In genomic region chr7:35396542-35397168, GRCm38 (mm10) we compare ENCODE assay signal across 8 mouse cellular contexts. TPM values are rescaled to one million over a fixed set of nuclear protein-coding genes. Genes with fewer than 3 reads are reported as not detected.
DNase-seq lines count a peak whose midpoint lies in the region; ATAC-seq and TF ChIP-seq lines count a peak whose summit lies in the region.

Gene Faap24, minus strand, starts transcription at chr7:35396836.
Gene Cep89, plus strand, starts transcription at chr7:35397035.

- peak within 1 kb of the TSS; percentile 76 for H3K4me3 ChIP-seq in G1E (ENCODE audit: low read depth, low read length)
- peak within 1 kb of the TSS; percentile 76 for H3K4me3 ChIP-seq in forebrain, embryonic 16.5 days (replicated peaks; ENCODE audit: low read length)
- peak within 1 kb of the TSS; percentile 81 for H3K4me3 ChIP-seq in layer of hippocampus, adult 2 months
- H3K4me3 ChIP-seq in lung, embryonic 14.5 days (ENCODE audit: low read depth, low read length), result peak within 1 kb of the TSS; percentile 77
- H3K4me3 ChIP-seq in olfactory bulb, adult 2 months (ENCODE audit: insufficient read depth, low read depth, low read length), result peak within 1 kb of the TSS; percentile 75
- H3K4me3 ChIP-seq in thymus, adult 2 months (ENCODE audit: control insufficient read depth, insufficient read depth, low read length), result peak within 1 kb of the TSS; percentile 84

- no peaks in the 10 kb centered on the region for H3K9me3 ChIP-seq in G1E (replicated peaks)
- no peaks in the 10 kb centered on the region for H3K9me3 ChIP-seq in forebrain, embryonic 16.5 days (ENCODE audit: control insufficient read depth, low read length)
- H3K9me3 ChIP-seq in lung, embryonic 14.5 days (ENCODE audit: low read depth, low read length), result no peaks in the 10 kb centered on the region

- H3K9ac ChIP-seq in forebrain, embryonic 16.5 days (replicated peaks; ENCODE audit: low read depth, low read length), result peak within 1 kb of the TSS; percentile 72
- H3K9ac ChIP-seq in lung, embryonic 14.5 days, result peak within 1 kb of the TSS; percentile 66

- peak; percentile 93 for ATAC-seq in G1E (ENCODE audit: extremely low read depth, insufficient number of reproducible peaks, low FRiP score, poor library complexity, severe bottlenecking)
- peak; percentile 99 for ATAC-seq in forebrain, embryonic 16.5 days
- peak; percentile 98 for ATAC-seq in lung, embryonic 14.5 days (ENCODE audit: insufficient read depth)

- intact Hi-C loops in heart, postnatal 36 days (cut with DNase I), result loop anchor here (5.0 to 10.0 kb wide), 4 partner anchors 79 to 1012 kb away; partner anchors contain the start of genes Ankrd27, Gpatch1, Pdcd5 and Rgs9bp

- peaks cover 37% of the 10 kb centered on the region for H3K4me1 ChIP-seq in G1E (ENCODE audit: insufficient read depth, low read depth, low read length)
- peaks cover 17% of the 10 kb centered on the region for H3K4me1 ChIP-seq in forebrain, embryonic 16.5 days (replicated peaks; ENCODE audit: control insufficient read depth, insufficient read depth, low read length)
- 0 out of 2 replicates have a peak, but pooled peaks cover 6% of the 10 kb centered on the region for H3K4me1 ChIP-seq in lung, embryonic 14.5 days (ENCODE audit: insufficient read depth)
- H3K4me1 ChIP-seq in olfactory bulb, adult 2 months (ENCODE audit: control insufficient read depth, insufficient read depth, low read length), result peaks cover 9% of the 10 kb centered on the region
- peaks cover 15% of the 10 kb centered on the region for H3K4me1 ChIP-seq in thymus, adult 2 months (replicated peaks; ENCODE audit: control insufficient read depth, insufficient read depth, low read length)

- under 1% methylated on average over 28 of the region's 28 CpGs for WGBS in forebrain, embryonic 16.5 days
- under 1% methylated on average over 28 of the region's 28 CpGs for WGBS in lung, embryonic 14.5 days
- under 1% methylated on average over 28 of the region's 28 CpGs for WGBS in olfactory bulb, adult 2 months
- under 1% methylated on average over 28 of the region's 28 CpGs for WGBS in thymus, adult 2 months

- H3K4me2 ChIP-seq in forebrain, embryonic 16.5 days (ENCODE audit: low read length), result peak within 1 kb of the TSS; percentile 89
- peak within 1 kb of the TSS; percentile 85 for H3K4me2 ChIP-seq in lung, embryonic 14.5 days

- DNase-seq in G1E (ENCODE audit: low spot score), result peak; percentile 97
- DNase-seq in cerebellum, adult 18-20 months, result peak; percentile 94 to 95
- peak; percentile 92 to 96 for DNase-seq in heart, postnatal 36 days
- DNase-seq in layer of hippocampus, adult 2 months (ENCODE audit: low spot score in 2 of 2), result peak; percentile 97 to 98
- peak; percentile 98 for DNase-seq in lung, embryonic 14.5 days
- peak; percentile 94 for DNase-seq in thymus, adult 2 months

- peak; percentile 84 for TF ChIP-seq POLR2A in olfactory bulb, adult 2 months (IDR thresholded peaks at IDR 0.05; ENCODE audit: insufficient read depth, low read depth, low read length)
- 0 out of 2 replicates have a peak, but pooled peaks have one; percentile 53 for TF ChIP-seq POLR2A in thymus, adult 2 months (IDR thresholded peaks at IDR 0.05; ENCODE audit: control insufficient read depth, extremely low read depth, insufficient read depth, low read length, poor library complexity)

- TF ChIP-seq CTCF in G1E (IDR thresholded peaks at IDR 0.05; ENCODE audit: low read depth, low read length), result no peak
- no peak for TF ChIP-seq CTCF in layer of hippocampus, adult 2 months (conservative IDR thresholded peaks at IDR 0.05)
- no peak for TF ChIP-seq CTCF in lung, embryonic 14.5 days (IDR thresholded peaks at IDR 0.05; ENCODE audit: low read depth)
- TF ChIP-seq CTCF in olfactory bulb, adult 2 months (IDR thresholded peaks at IDR 0.05; ENCODE audit: insufficient read depth, low read depth, low read length), result no peak
- no peak for TF ChIP-seq CTCF in thymus, adult 2 months (IDR thresholded peaks at IDR 0.05; ENCODE audit: borderline replicate concordance, control insufficient read depth, extremely low read depth, insufficient read depth, low read length, poor library complexity)

- no peaks in the 10 kb centered on the region for H3K27me3 ChIP-seq in G1E (ENCODE audit: insufficient read depth, low read length)
- no peaks in the 10 kb centered on the region for H3K27me3 ChIP-seq in forebrain, embryonic 16.5 days (replicated peaks; ENCODE audit: control insufficient read depth, insufficient read depth, low read length)
- H3K27me3 ChIP-seq in lung, embryonic 14.5 days (ENCODE audit: insufficient read depth, low read length), result no peaks in the 10 kb centered on the region
- H3K27me3 ChIP-seq in thymus, adult 2 months (ENCODE audit: control insufficient read depth, insufficient read depth, low read length), result no peaks in the 10 kb centered on the region

- 0 out of 2 replicates have a peak within 1 kb of the TSS, but pooled peaks have one; percentile 21 for H3K27ac ChIP-seq in forebrain, embryonic 16.5 days (ENCODE audit: low read length)
- H3K27ac ChIP-seq in layer of hippocampus, adult 2 months, result peak within 1 kb of the TSS; percentile 85
- peak within 1 kb of the TSS; percentile 36; the same call in 1 of the 2 replicates for H3K27ac ChIP-seq in lung, embryonic 14.5 days (ENCODE audit: low read depth)
- no peak within 1 kb of the TSS for H3K27ac ChIP-seq in olfactory bulb, adult 2 months (ENCODE audit: insufficient read depth, low read depth, low read length)
- no peak within 1 kb of the TSS for H3K27ac ChIP-seq in thymus, adult 2 months (ENCODE audit: control insufficient read depth, insufficient read depth, low read length)

- peaks cover 69% of the 10 kb centered on the region for H3K36me3 ChIP-seq in G1E (replicated peaks)
- peaks cover 6% of the 10 kb centered on the region for H3K36me3 ChIP-seq in forebrain, embryonic 16.5 days (ENCODE audit: control insufficient read depth, insufficient read depth)
- H3K36me3 ChIP-seq in lung, embryonic 14.5 days (ENCODE audit: insufficient read depth), result peaks cover 29% of the 10 kb centered on the region
- peaks cover 5% of the 10 kb centered on the region for H3K36me3 ChIP-seq in thymus, adult 2 months (ENCODE audit: control insufficient read depth, insufficient read depth, low read length)

RNA-seq across cellular contexts. Expression of gene Faap24, which starts in this region (rescaled TPM):
- total RNA-seq in G1E (2014; fragmentation: Nextera tagmentation), result 39.9 and 40.3 TPM in 2 replicates
- total RNA-seq in G1E (2017), result 21.3 and 23.2 TPM in 2 replicates
- polyA plus RNA-seq in G1E (2012), result 6.9 and 19.1 TPM in 2 replicates
- polyA plus RNA-seq in forebrain, embryonic 16.5 days (2015; fragmentation: Nextera tagmentation; extraction: Ambion mirVana), result 21.5 and 22.0 TPM in 2 replicates
- 1 to 10 TPM; 1.7 to 1.9 TPM for total RNA-seq in heart, postnatal 36 days (2021)
- total RNA-seq in layer of hippocampus, adult 2 months (2021), result 1 to 10 TPM; 5.6 to 6.1 TPM
- polyA plus RNA-seq in lung, embryonic 14.5 days (2014; fragmentation: Nextera tagmentation; extraction: Ambion mirVana), result 17.7 and 20.2 TPM in 2 replicates
- not detected in 2 replicates for polyA plus RNA-seq in olfactory bulb, adult 2 months (2012; ENCODE audit: insufficient read depth, insufficient read length, low replicate concordance, missing spikeins)
- polyA plus RNA-seq in thymus, adult 2 months (2012; rRNA removed), result 8.3 and 8.8 TPM in 2 replicates

RNA-seq across cellular contexts. Expression of gene Cep89, which starts in this region (rescaled TPM):
- total RNA-seq in G1E (2014; fragmentation: Nextera tagmentation) (9.9 and 10.8 TPM in 2 replicates), G1E (2017) (9.8 and 13.8 TPM in 2 replicates)
- 12.1 and 15.3 TPM in 2 replicates for polyA plus RNA-seq in G1E (2012)
- polyA plus RNA-seq in forebrain, embryonic 16.5 days (2015; fragmentation: Nextera tagmentation; extraction: Ambion mirVana), result 36.0 and 45.7 TPM in 2 replicates
- total RNA-seq in heart, postnatal 36 days (2021), result 10 to 100 TPM; 13.0 to 14.1 TPM
- total RNA-seq in layer of hippocampus, adult 2 months (2021), result 10 to 100 TPM; 18.6 to 22.1 TPM
- polyA plus RNA-seq in lung, embryonic 14.5 days (2014; fragmentation: Nextera tagmentation; extraction: Ambion mirVana), result 47.9 and 49.4 TPM in 2 replicates
- polyA plus RNA-seq in olfactory bulb, adult 2 months (2012; ENCODE audit: insufficient read depth, insufficient read length, low replicate concordance, missing spikeins), result not detected in 2 replicates
- polyA plus RNA-seq in thymus, adult 2 months (2012; rRNA removed), result 17.9 and 21.2 TPM in 2 replicates

Comparison
In these comparisons a context has a peak if more than half of its experiments do, and no peak if none do; other contexts are left out.
1. H3K27ac ChIP-seq: peak in forebrain, embryonic 16.5 days (single experiment), layer of hippocampus, adult 2 months (single experiment) and lung, embryonic 14.5 days (single experiment); none in olfactory bulb, adult 2 months (single experiment) and thymus, adult 2 months (single experiment).
2. Peak in every context shown above with its lines, with median percentiles within 50 percentile points of each other: ATAC-seq, DNase-seq and H3K4me3 ChIP-seq.